Mouse (Mus musculus) limb, embryonic 14.5 days (tissue): Measurements from ENCODE around the gene Pakap. TPM values are rescaled to one million over a fixed set of nuclear protein-coding genes. Genes with fewer than 3 reads are reported as not detected.

ENCODE experiments used
- ATAC-seq: fragments of 200-750 bp; cut with Nextera tagmentation; 2 replicates; pipeline ENCODE4 v1.8.0; 2017; ENCODE audit warnings: low read depth, moderate number of reproducible peaks, moderate TSS enrichment; ENCODE audit not compliant: low FRiP score
- DNase-seq: peaks from one replicate; pipeline ENCODE4 v3.0.0-alpha.2; 2015; ENCODE audit warnings: low spot score
- H3K27ac ChIP-seq: fragments of 300-500 bp; sonication (generic); replicated peaks from 2 replicates; pipeline ENCODE4 v1.5.1; 2014; ENCODE audit warnings: low read depth, mild to moderate bottlenecking, low read length, moderate library complexity, mixed read lengths
- H3K27me3 ChIP-seq: fragments of 300-500 bp; sonication (generic); 2 replicates; pipeline ENCODE4 v1.6.1; 2014; ENCODE audit warnings: low read length, mixed read lengths; ENCODE audit not compliant: control insufficient read depth, insufficient read depth
- H3K36me3 ChIP-seq: fragments of 300-500 bp; sonication (generic); 2 replicates; pipeline ENCODE4 v1.6.1; 2014; ENCODE audit warnings: mild to moderate bottlenecking, low read length, moderate library complexity, mixed read lengths; ENCODE audit not compliant: control insufficient read depth, insufficient read depth
- H3K4me1 ChIP-seq: fragments of 300-500 bp; sonication (generic); 2 replicates; pipeline ENCODE4 v1.6.1; 2014; ENCODE audit warnings: antibody characterized with exemption, low read length, mixed read lengths; ENCODE audit not compliant: control insufficient read depth, insufficient read depth
- H3K4me2 ChIP-seq: fragments of 300-500 bp; sonication (generic); replicated peaks from 2 replicates; pipeline ENCODE4 v1.6.1; 2014; ENCODE audit warnings: low read depth, mild to moderate bottlenecking, low read length, moderate library complexity; ENCODE audit not compliant: severe bottlenecking
- H3K4me3 ChIP-seq: fragments of 300-500 bp; sonication (generic); replicated peaks from 2 replicates; pipeline ENCODE4 v1.5.1; 2014; ENCODE audit warnings: low read length
- H3K9ac ChIP-seq: fragments of 300-500 bp; sonication (generic); 2 replicates; pipeline ENCODE4 v1.6.1; 2014; ENCODE audit warnings: mild to moderate bottlenecking, low read depth, low read length, moderate library complexity; ENCODE audit not compliant: severe bottlenecking
- H3K9me3 ChIP-seq: fragments of 300-500 bp; sonication (generic); 2 replicates; pipeline ENCODE4 v1.6.1; 2016; ENCODE audit warnings: low read length; ENCODE audit not compliant: control insufficient read depth
- POLR2A ChIP-seq: fragments of 200-500 bp; IDR thresholded peaks from 2 replicates; pipeline ENCODE4 v1.8.0; 2012; ENCODE audit warnings: inconsistent platforms, mild to moderate bottlenecking, moderate library complexity, borderline replicate concordance; ENCODE audit not compliant: insufficient read depth, insufficient read length; ENCODE audit errors: extremely low read depth
- WGBS: fragments of 180-500 bp; shearing (Covaris S2); extraction: QIAGEN DNeasy Blood & Tissue Kit; methylation state at CpG from one replicate; pipeline ENCODE4 v1.1.7; 2014; 5-methylcytosine and 5-hydroxymethylcytosine counted together
- polyA plus RNA-seq, 2 experiments: library from polyadenylated mRNA; depleted of rRNA in 1 of 2; stranded (reverse) in 1 of 2; unstranded in 1 of 2; fragments of >200 nt; fragmentation: Nextera tagmentation in 1 of 2; extraction: Ambion mirVana in 1 of 2; gene quantifications; 2 replicates each; pipeline versions ENCODE4 v1.2.1 to v1.2.3; 2012 to 2014

Pakap gene
- polyA plus RNA-seq, 2 experiments: 6.4 to 26.9 TPM

DNA sequence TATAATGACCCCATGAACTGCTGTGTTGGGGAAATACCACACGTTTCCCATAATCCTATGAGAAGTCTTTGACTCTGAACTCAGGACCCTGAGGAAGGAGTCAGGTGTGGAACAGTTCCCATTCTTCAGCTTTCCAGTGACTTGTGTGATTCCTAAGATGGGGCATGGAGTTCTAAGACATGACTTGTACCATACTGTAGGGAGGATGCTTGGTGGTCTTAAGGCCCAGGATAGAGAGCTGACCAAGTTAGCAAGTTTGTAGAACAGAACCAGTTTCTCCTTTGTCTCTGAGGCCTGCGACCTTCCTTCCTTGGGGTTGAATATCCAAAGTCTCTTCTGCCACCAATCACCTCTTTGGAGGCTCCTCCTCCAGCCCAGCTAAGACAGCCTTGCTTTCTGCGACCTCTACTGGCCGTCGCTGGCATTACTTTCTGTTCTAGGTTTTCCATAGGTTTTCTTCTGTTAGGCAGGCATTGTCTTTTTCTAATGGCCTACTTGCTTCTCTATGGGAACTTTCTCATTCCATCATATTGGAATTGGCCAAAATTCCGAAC, 311.9 kb downstream of the Pakap start:
- DNase-seq (peak; percentile 78), ATAC-seq (peak; percentile 50; the same call in 1 of the 2 replicates)
- H3K27me3 ChIP-seq: no peaks in the 10 kb centered on the region
- H3K36me3 ChIP-seq: no peaks in the 10 kb centered on the region
- no peak overlapping the region for H3K4me3 ChIP-seq
- TF ChIP-seq POLR2A: no peak
- 17% methylated on average over 6 of the region's 6 CpGs for WGBS
- no peak overlapping the region for H3K9ac ChIP-seq
- H3K27ac ChIP-seq: no peak overlapping the region
- H3K4me1 ChIP-seq: peaks cover 12% of the 10 kb centered on the region
- H3K9me3 ChIP-seq: no peaks in the 10 kb centered on the region
- H3K4me2 ChIP-seq: no peak overlapping the region

DNA sequence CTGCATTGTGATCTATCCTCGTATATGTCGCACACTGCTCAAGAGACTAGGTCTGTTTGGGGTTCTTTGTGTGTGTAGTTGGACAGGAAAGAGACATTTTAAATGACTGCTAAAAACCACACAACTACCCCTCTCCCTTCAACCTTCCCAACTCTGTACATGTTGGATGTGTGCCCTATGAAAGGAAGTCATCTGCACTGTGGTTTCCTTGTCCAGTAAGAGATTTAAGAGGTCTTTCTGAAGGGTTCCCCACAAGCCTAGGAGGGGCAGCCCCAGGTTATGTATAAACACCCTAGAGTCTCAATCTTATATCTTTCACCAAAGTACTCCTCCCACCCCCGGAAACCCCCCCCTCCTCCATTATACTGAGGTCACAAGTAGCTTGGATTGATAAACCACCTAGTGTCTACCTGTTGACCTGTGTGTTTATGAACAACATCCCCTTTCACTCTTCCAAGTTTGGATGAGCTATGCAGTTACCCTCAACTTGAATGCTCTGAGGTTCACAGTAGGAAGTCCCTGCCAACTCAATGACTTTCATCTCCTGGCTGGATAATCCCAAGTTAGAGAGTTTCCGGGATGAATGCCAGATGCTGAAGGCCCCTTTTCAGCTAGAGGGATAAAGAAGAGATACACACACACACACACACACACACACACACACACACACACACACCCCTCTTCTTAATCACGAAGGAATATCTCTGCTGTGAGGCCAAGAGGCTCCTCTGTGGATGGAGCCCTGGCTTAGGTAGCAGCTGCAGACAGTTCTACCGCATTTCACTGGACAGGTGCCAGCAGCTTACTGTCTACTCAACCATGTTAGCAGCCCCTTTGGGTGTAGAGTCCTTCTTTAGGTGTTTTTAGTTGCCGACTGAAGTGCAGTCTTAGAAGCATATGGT, 315.8 kb downstream of the Pakap start:
- H3K9me3 ChIP-seq: no peaks in the 10 kb centered on the region
- ATAC-seq (0 out of 2 replicates have a peak, but pooled peaks have one; percentile 50), DNase-seq (peak; percentile 74)
- no peak overlapping the region for H3K9ac ChIP-seq
- TF ChIP-seq POLR2A: no peak
- H3K4me1 ChIP-seq: peaks cover 16% of the 10 kb centered on the region
- no peak overlapping the region for H3K27ac ChIP-seq
- WGBS: 69% methylated on average over 7 of the region's 7 CpGs
- H3K4me3 ChIP-seq: no peak overlapping the region
- no peak overlapping the region for H3K4me2 ChIP-seq
- H3K27me3 ChIP-seq: no peaks in the 10 kb centered on the region
- H3K36me3 ChIP-seq: no peaks in the 10 kb centered on the region

DNA sequence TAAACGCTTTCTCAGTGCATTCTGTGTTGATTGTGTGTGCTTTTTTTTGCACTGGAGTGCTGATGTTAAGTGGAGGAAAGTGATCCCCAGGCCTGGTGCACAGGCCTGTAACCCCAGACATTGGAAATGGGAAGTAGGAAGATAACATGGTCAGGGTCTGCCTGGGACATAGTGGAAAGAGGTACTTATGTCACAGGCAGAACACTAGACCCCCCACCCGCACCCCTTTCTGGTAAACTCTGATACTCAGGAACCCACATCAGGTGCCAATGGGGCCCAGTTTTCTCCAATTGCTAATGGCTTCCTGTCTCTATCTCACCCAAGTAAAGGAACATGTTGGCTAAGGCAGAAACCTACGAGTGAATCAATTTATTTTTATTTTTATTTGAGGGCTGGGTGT, 316.5 kb downstream of the Pakap start:
- Histone ChIP-seq H3K36me3 (no peaks in the 10 kb centered on the region), H3K4me3 (no peak overlapping the region), H3K9me3 (no peaks in the 10 kb centered on the region), H3K4me2 (no peak overlapping the region), H3K4me1 (peaks cover 16% of the 10 kb centered on the region), H3K9ac (no peak overlapping the region), H3K27me3 (no peaks in the 10 kb centered on the region), H3K27ac (no peak overlapping the region)
- WGBS: 86% methylated on average over 3 of the region's 3 CpGs
- no peak for TF ChIP-seq POLR2A
- DNase-seq (no peak), ATAC-seq (no peak)

DNA sequence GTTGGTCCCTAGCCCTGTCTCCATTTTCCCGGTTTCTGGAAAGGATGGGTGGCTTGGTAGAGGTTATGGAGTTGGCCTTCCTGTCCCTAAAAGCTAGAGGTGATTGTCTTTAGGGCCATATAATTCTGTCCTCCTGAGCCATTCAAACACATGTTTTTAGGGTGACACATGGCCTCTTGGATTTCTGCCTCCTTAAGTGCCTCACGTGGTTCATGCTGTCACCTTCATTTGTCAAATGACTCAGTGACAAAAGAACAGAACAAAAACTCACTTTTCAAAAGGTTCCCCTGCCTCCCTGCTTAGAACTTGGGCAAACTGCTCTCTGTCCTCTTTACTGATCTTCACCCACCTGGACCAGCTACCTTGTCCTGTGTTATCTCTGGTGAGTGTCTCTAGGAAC, 317.2 kb downstream of the Pakap start:
- Histone ChIP-seq H3K4me2 (no peak overlapping the region), H3K9me3 (no peaks in the 10 kb centered on the region), H3K36me3 (no peaks in the 10 kb centered on the region), H3K27me3 (no peaks in the 10 kb centered on the region), H3K9ac (no peak overlapping the region), H3K4me3 (no peak overlapping the region), H3K27ac (no peak overlapping the region), H3K4me1 (peaks cover 16% of the 10 kb centered on the region)
- ATAC-seq (no peak), DNase-seq (no peak)
- TF ChIP-seq POLR2A: no peak
- WGBS: 71% methylated on average over 2 of the region's 2 CpGs

DNA sequence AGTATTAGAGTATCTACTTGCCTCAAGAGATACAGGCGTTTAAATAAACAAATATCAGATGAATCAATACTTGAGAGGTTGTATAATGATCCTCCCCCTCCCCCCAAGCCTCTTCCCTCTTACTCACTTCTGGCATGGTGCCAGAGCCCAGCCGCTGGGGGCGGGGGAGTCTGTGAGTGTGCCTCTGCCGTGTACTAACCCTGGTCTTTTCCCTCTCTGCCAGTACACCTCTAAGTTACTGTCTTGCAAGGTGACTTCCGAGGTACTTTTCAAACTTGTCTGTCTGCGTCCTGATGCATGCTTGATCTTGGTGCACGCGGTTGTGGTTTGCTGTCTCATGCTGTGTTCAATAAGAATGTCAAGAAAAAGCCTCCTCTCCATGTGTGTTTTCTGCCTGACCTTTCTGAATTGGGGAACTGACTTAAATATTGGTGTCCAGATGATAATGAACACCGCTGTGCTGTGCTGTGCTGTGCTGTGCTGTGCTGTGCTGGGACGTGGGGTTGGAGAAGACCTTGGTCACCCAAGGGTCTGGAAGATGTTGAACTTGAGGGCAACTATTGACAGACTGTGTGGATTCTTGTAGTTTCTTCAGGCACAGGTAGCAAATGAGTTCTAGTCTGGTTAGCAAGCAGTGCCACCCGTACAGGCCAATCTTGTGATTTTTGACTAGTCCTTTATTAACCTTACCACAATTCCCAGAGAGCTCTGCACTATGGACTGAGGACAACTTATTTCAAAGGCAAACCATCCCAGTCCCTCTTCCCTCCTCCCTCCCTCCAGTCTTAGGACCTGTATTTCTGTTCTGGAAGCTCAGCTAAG, 318.3 kb downstream of the Pakap start:
- Histone ChIP-seq H3K4me1 (peaks cover 16% of the 10 kb centered on the region), H3K27ac (no peak overlapping the region), H3K9ac (no peak overlapping the region), H3K36me3 (no peaks in the 10 kb centered on the region), H3K4me2 (no peak overlapping the region), H3K27me3 (no peaks in the 10 kb centered on the region), H3K4me3 (no peak overlapping the region), H3K9me3 (no peaks in the 10 kb centered on the region)
- ATAC-seq (no peak), DNase-seq (no peak)
- WGBS: 61% methylated on average over 11 of the region's 11 CpGs
- no peak for TF ChIP-seq POLR2A
